Mouse (Mus musculus) embryonic fibroblast, embryonic 13.5 days (primary cell): ENCODE data around the gene Tmed9.

Experiments
- CTCF ChIP-seq: IDR thresholded peaks from 2 replicates; pipeline ENCODE4 v1.5.1; 2011; ENCODE audit warnings: mild to moderate bottlenecking, control low read depth, low read length, moderate library complexity, borderline replicate concordance; ENCODE audit not compliant: insufficient read depth
- POLR2A ChIP-seq: IDR thresholded peaks from 2 replicates; pipeline ENCODE4 v1.6.1; 2011; ENCODE audit warnings: low read depth, mild to moderate bottlenecking, control low read depth, low read length, moderate library complexity

DNA sequence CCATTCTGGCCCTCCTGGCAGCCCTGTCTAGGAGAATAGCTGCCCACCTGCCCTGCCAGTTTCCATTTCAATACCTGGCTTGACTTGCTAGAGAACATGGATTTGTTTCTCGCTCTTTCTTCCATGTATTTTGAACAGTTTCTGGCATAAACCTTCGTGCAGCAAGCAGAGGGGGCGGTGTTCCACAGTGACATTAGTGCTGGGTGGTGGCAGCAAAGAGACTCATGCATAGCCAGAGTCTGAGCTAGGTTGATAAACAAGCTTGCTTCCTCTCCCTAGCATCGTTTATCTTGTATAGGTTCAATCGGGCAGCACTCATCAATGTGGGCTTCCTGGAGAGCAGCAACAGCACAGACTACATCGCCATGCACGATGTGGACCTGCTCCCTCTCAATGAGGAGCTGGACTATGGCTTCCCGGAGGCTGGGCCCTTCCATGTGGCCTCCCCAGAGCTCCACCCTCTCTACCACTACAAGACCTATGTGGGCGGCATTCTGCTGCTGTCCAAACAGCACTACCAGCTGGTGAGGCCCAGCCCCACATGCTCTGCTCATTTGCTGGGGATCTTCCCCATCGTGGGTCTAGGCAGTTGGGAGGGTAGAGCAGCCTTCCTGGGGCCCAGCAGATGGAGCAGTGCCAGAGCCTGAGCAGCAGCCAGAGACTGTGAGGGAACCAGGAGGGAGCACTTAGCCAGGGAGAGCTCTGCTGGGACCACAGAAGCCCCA lies 33.5 kb downstream of the Tmed9 start:
- no peak for TF ChIP-seq CTCF
- no peak for TF ChIP-seq POLR2A
